Comparison of ENCODE assay signal across 27 mouse cellular contexts in the genomic region with DNA sequence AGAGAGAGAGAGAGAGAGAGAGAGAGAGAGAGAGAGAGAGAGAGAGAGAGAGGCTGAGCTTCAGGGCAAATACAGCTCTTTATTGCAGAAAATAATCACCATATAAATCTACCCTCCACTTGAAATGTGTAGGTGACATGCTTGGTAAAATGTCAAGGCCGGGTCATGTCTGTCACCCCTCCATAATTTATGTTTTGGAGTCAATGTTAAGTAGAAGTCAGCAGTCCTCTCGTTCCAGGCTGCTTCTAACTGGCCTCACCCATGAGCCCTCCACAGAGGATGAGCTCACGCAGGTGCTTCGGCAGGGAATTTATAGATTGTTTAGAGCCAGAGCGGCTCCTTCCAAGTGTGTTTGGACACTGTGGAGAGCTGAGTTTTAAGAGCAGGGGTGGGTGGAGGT. TPM values are rescaled to one million over a fixed set of nuclear protein-coding genes. Genes with fewer than 3 reads are reported as not detected.
DNase-seq lines count a peak whose midpoint lies in the region; ATAC-seq lines count a peak whose summit lies in the region.
"Had no signal": no experiment of that assay in that cellular context is flagged by ENCODE, and none has a peak within 500 bp of the region (broad histone marks: within the 10 kb centered on the region; RNA-seq: fewer than 3 reads in every experiment).

No protein-coding gene starts in this region.

- H3K9ac ChIP-seq in intestine, embryonic 14.5 days (ENCODE audit: low read length), result no peak overlapping the region
- H3K9ac ChIP-seq in intestine, embryonic 15.5 days, result no peak overlapping the region
- H3K9ac ChIP-seq in midbrain, embryonic 13.5 days (replicated peaks), result no peak overlapping the region
- H3K9ac ChIP-seq: embryonic facial prominence, embryonic 12.5 days; embryonic facial prominence, embryonic 15.5 days; forebrain, embryonic 13.5 days; hindbrain, embryonic 12.5 days; hindbrain, embryonic 15.5 days had no signal

- 19% methylated on average over 5 of the region's 5 CpGs for WGBS in intestine, embryonic 14.5 days
- 24% methylated on average over 5 of the region's 5 CpGs for WGBS in intestine, embryonic 15.5 days
- 60% methylated on average over 5 of the region's 5 CpGs for WGBS in midbrain, embryonic 10.5 days
- 50% methylated on average over 5 of the region's 5 CpGs for WGBS in midbrain, embryonic 13.5 days

- no peaks in the 10 kb centered on the region for H3K36me3 ChIP-seq in intestine, embryonic 14.5 days (ENCODE audit: control insufficient read depth, insufficient read depth, low read length)
- no peaks in the 10 kb centered on the region for H3K36me3 ChIP-seq in intestine, embryonic 15.5 days
- no peaks in the 10 kb centered on the region for H3K36me3 ChIP-seq in midbrain, embryonic 10.5 days
- H3K36me3 ChIP-seq in midbrain, embryonic 13.5 days, result no peaks in the 10 kb centered on the region
- H3K36me3 ChIP-seq: embryonic facial prominence, embryonic 12.5 days; embryonic facial prominence, embryonic 15.5 days; G1E; heart, embryonic 10.5 days; hindbrain, embryonic 12.5 days; hindbrain, embryonic 15.5 days had no signal

- no peaks in the 10 kb centered on the region for H3K9me3 ChIP-seq in intestine, embryonic 14.5 days (ENCODE audit: control insufficient read depth, low read length)
- no peaks in the 10 kb centered on the region for H3K9me3 ChIP-seq in intestine, embryonic 15.5 days
- no peaks in the 10 kb centered on the region for H3K9me3 ChIP-seq in midbrain, embryonic 10.5 days (replicated peaks)
- H3K9me3 ChIP-seq in midbrain, embryonic 13.5 days, result no peaks in the 10 kb centered on the region
- H3K9me3 ChIP-seq: embryonic facial prominence, embryonic 12.5 days; embryonic facial prominence, embryonic 15.5 days; forebrain, embryonic 13.5 days; G1E; heart, embryonic 10.5 days; hindbrain, embryonic 12.5 days; hindbrain, embryonic 15.5 days had no signal

- peak; percentile 48; the same call in 1 of the 2 replicates for ATAC-seq in intestine, embryonic 14.5 days (replicated peaks; ENCODE audit: low FRiP score, low TSS enrichment, low read depth)
- ATAC-seq in intestine, embryonic 15.5 days, result no peak
- no peak for ATAC-seq in midbrain, embryonic 13.5 days
- ATAC-seq: forebrain, embryonic 13.5 days; forebrain, embryonic 16.5 days; intestine, embryonic 16.5 days; Patski had no signal

- H3K4me2 ChIP-seq in intestine, embryonic 14.5 days (ENCODE audit: low read length), result no peak overlapping the region
- no peak overlapping the region for H3K4me2 ChIP-seq in intestine, embryonic 15.5 days (replicated peaks)
- no peak overlapping the region for H3K4me2 ChIP-seq in midbrain, embryonic 13.5 days (replicated peaks)
- H3K4me2 ChIP-seq: embryonic facial prominence, embryonic 12.5 days; embryonic facial prominence, embryonic 15.5 days; forebrain, embryonic 13.5 days; hindbrain, embryonic 12.5 days; hindbrain, embryonic 15.5 days had no signal

- DNase-seq in embryo, embryonic 11 days, result peak; percentile 44
- no peak for DNase-seq in embryo, embryonic 9.5 days (ENCODE audit: extremely low spot score)
- DNase-seq in intestine, embryonic 14.5 days (ENCODE audit: low spot score), result no peak
- DNase-seq in midbrain, embryonic 10.5 days (ENCODE audit: low spot score), result no peak
- no peak for DNase-seq in thymus, postnatal 10 days (ENCODE audit: low spot score in 2 of 2)
- DNase-seq: adrenal gland, postnatal 10 days; adrenal gland, postnatal 36 days; B cell, adult 2 months; cerebellum, adult 18-20 months; cerebellum, adult 9-10 months; cerebellum, postnatal 14 days; gastrocnemius, adult 2 months; gastrocnemius, postnatal 14 days; heart, adult 2 months had no signal

- peaks cover 28% of the 10 kb centered on the region for H3K27me3 ChIP-seq in intestine, embryonic 14.5 days (replicated peaks; ENCODE audit: control insufficient read depth, insufficient read depth, low read length)
- no peaks in the 10 kb centered on the region for H3K27me3 ChIP-seq in intestine, embryonic 15.5 days (replicated peaks)
- H3K27me3 ChIP-seq in midbrain, embryonic 10.5 days (ENCODE audit: low read depth, poor library complexity, severe bottlenecking), result peaks cover 94% of the 10 kb centered on the region
- peaks cover 61% of the 10 kb centered on the region for H3K27me3 ChIP-seq in midbrain, embryonic 13.5 days
- H3K27me3 ChIP-seq: CH12.LX, Patski had no signal

- H3K27ac ChIP-seq in intestine, embryonic 14.5 days (ENCODE audit: low read depth), result no peak overlapping the region
- no peak overlapping the region for H3K27ac ChIP-seq in intestine, embryonic 15.5 days
- 0 out of 2 replicates have a peak overlapping the region, but pooled peaks have one; percentile 33 for H3K27ac ChIP-seq in midbrain, embryonic 10.5 days (replicated peaks)
- no peak overlapping the region for H3K27ac ChIP-seq in midbrain, embryonic 13.5 days
- H3K27ac ChIP-seq: embryonic facial prominence, embryonic 12.5 days; embryonic facial prominence, embryonic 15.5 days; forebrain, embryonic 13.5 days; gastrocnemius, adult 2 months; heart, embryonic 10.5 days; hindbrain, embryonic 12.5 days; hindbrain, embryonic 15.5 days had no signal

- H3K4me1 ChIP-seq in intestine, embryonic 14.5 days (replicated peaks; ENCODE audit: control insufficient read depth, insufficient read depth, low read length), result peaks cover 25% of the 10 kb centered on the region
- peaks cover 12% of the 10 kb centered on the region; the same call in 1 of the 2 replicates for H3K4me1 ChIP-seq in intestine, embryonic 15.5 days (replicated peaks)
- peaks cover 42% of the 10 kb centered on the region for H3K4me1 ChIP-seq in midbrain, embryonic 10.5 days
- H3K4me1 ChIP-seq in midbrain, embryonic 13.5 days (replicated peaks), result peaks cover 19% of the 10 kb centered on the region

- H3K4me3 ChIP-seq in intestine, embryonic 14.5 days (ENCODE audit: low read depth, low read length), result no peak overlapping the region
- no peak overlapping the region for H3K4me3 ChIP-seq in intestine, embryonic 15.5 days (replicated peaks)
- H3K4me3 ChIP-seq in midbrain, embryonic 10.5 days, result no peak overlapping the region
- H3K4me3 ChIP-seq in midbrain, embryonic 13.5 days (replicated peaks), result no peak overlapping the region
- H3K4me3 ChIP-seq: embryonic facial prominence, embryonic 12.5 days; embryonic facial prominence, embryonic 15.5 days; forebrain, embryonic 13.5 days; gastrocnemius, adult 2 months; heart, adult 2 months; heart, embryonic 10.5 days; hindbrain, embryonic 12.5 days; hindbrain, embryonic 15.5 days had no signal

RNA-seq across cellular contexts. Expression of a gene that starts 18.4 kb away (rescaled TPM):
- polyA plus RNA-seq in intestine, embryonic 14.5 days (2014; fragmentation: Nextera tagmentation; extraction: Ambion mirVana), result 18.4 and 18.5 TPM in 2 replicates
- 13.4 and 14.2 TPM in 2 replicates for polyA plus RNA-seq in intestine, embryonic 15.5 days (2015; fragmentation: Nextera tagmentation; extraction: Ambion mirVana)
- polyA plus RNA-seq in midbrain, embryonic 10.5 days (2016; fragmentation: Nextera tagmentation; extraction: Ambion mirVana), result 18.2 and 19.6 TPM in 2 replicates
- 5.8 and 7.3 TPM in 2 replicates for polyA plus RNA-seq in midbrain, embryonic 13.5 days (2015; fragmentation: Nextera tagmentation; extraction: Ambion mirVana)
